Mouse (Mus musculus) ovary, postnatal 14 days (tissue): ENCODE data around the gene Ptpn13.

ENCODE experiments used
- DNase-seq: peaks from one replicate; pipeline ENCODE4 v3.0.0; 2022; ENCODE audit warnings: low spot score

Gene Ptpn13

DNA sequence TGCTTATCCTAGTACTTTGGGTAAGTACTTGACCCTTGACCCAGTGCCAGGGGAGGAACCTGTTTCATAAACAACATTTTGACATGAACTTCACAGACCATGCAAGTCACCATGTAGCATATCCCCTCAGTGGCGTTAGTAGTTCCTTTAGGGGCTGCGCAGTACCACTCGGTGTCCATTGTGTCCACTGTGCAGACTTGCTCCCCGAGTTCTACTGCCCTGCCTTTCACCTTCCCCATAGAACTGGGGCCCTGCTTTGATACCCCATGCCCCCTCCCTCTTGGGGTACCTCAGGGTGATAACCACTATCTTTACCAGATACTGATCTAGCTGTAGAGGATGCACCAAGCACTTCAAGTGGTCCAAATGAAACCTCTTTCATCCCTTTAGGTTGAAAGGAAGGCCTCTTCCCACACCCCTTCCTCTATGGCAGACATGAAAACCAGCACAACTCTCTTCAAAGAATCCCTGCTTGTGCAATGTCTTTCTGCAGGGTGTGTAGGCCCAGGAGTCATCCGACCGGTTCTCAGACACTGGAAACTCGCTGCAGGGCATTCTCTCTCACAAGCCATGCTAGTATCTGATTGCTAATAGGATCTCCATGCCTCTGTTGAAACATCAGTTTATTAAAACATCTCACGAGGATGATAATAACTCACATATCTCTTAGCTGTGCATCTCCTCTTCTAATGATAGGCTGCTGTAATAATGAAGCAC lies 34.1 kb downstream of the Ptpn13 start:
- no peak for DNase-seq

DNA sequence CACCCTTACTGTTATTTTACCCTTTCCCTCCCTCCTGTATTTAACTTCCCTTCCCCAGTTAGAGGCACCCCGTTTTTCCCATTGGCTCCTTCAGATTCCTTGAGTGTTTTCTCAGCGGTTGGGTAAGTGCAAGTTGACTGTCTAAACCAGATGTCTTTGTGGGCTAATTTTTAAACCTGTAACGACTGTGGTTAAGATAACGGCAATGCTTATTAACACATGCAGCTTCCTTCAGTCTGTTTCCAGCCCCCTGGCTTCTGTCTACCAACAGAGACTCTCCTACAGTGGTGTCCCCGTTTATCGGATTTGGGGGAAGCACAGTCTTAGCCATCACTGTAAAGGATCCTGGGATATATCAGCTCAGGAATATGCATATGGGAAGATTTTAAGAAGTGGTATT lies 35.9 kb downstream of the Ptpn13 start:
- DNase-seq = no peak

DNA sequence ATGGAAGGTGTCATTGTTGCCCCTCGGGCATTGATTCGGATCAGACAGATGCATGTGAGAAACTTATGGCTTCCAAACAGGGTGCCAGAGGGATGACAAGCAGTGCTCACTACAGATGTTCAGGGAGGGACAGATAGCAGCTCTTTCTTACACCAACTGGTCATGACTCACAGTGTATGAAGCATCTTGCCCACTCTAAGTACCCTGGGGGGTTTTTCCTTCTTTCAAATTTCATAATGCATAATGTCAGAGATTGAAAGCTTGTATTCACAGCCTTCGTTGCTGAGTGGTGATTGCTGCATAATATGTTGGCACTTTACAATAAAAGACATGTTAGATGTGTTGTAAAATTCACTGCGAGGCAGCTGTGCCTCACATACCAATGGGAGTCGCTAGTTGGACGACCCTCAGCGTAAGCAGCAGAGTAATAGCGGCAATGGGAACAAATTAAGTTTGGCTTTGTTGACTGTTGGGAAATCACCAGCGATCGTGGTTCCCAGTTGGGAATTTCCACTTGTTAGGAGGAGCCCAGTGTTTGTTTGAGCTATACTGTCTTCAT lies 38.7 kb downstream of the Ptpn13 start:
- DNase-seq = no peak

DNA sequence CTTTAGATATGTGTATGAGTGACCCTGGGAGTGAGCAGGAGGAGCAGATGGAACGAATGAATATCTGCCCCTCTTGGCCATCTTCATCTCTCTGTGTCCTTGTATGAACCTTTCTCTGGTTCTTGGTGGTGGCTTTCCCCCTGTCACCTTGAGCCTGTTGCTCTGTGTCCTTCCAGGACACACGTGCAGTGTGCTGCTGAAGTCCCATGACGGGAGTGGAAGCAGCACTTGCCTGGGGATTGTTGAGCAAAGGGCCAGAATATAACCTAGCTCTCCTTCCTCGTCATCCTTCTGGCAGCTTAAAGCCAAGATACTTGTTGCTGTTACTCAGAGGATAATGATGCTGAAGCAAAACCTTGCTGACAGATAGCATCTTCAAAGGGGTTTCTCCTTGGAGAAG lies 39.3 kb downstream of the Ptpn13 start:
- no peak for DNase-seq

DNA sequence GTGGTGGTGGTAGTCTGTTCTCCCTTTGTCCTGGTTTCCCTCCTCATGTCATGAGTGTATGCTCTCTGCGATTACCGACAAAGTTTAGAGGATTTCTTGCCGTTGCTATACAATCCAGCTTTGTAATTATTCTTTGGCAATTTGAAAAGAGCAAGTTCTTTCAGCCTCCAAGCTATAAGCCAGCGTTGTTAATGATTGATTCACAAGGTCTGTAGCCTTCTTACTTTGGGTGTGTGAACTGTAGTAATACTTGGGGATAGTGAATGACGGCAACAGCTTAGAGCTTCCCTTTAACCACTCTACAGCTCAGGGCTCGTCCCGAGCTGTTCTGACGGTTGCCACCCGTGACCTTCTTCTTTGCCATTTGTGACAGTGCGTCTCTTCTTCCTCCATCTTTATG lies 39.8 kb downstream of the Ptpn13 start:
- DNase-seq = no peak

DNA sequence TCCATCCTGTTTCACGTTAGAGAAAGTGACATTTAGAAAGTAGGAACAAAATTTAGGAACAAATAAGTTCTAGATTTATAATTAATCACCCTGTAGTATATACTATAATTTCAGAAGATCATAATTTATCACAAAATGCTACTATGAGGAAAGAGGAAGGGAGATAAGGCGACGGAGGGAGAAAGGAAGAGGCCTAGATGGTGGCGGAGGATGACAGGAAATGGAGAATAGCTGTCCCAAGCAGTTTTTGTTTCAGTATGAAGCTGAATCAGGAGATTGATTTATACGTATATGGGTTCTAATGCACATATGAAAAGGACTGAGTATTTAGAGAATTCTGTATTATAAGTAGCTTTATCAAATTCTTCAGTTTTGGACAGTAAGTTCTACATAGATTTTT lies 47.7 kb downstream of the Ptpn13 start:
- no peak for DNase-seq

DNA sequence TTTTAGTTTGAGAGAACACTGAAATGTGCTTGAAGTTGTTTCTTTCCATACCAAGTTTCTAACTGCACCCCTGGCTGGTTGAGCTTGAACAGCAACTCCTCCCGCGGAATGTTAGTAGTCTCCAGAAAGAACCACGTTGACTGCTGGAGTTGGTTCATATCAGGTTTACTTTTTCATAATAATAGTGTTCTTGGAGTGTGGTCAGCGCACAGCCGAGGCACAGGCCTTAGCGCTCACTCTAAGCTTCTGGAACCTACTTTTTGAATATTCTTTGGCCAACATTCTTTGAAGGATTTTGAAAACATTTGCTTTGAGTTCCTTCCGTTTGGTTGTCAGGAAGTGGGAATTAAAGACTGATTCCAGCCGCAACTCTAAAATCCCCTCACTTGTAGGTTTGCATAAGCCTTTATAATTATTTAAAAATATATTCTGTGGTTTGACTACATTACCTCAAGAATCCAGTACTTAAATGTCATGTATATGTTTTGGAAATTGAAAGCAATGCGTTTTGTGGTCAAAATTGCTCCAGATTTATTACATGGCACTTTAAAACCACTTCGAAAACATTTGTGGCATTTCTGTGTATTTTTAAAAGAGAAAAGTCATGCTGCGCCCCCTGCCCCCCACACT lies 48.6 kb downstream of the Ptpn13 start:
- no peak for DNase-seq

DNA sequence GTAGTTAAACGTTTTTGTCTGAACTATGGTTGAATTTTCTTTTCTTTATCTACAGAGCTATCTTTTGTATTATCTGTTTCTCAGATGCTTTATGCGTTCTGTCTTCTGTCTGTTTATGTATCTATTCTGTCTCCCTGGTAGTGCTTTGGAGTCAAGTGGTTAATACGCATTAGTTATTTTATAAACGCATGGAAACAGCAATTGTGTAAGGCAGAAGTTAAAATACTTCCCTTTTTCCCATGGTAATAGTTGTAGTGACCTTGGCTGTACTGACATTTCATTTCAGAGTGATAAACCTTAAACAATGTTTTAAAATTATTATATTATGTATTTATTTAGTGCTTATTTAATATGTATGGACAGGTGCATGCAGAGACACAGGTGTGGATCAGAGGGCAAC lies 49.3 kb downstream of the Ptpn13 start:
- DNase-seq = no peak

DNA sequence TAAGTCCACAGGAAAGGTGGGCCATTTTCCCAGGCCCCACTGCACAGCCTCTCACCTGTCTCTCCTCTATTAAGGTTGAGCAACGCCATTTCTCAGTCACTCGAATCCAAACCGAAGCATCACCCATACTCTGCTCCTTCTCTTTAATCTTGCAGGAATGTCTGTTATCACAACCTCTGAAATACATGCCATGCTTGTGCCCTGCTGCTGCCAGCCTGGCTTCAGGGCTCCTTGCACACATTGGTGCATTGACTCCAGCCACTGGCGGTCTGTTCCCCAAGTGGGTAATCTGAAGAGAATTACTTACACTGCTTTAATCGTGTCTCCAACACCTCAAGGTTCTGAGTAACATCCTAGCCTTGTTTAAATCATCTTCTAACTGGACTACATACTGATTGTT lies 50.5 kb downstream of the Ptpn13 start:
- DNase-seq = no peak

DNA sequence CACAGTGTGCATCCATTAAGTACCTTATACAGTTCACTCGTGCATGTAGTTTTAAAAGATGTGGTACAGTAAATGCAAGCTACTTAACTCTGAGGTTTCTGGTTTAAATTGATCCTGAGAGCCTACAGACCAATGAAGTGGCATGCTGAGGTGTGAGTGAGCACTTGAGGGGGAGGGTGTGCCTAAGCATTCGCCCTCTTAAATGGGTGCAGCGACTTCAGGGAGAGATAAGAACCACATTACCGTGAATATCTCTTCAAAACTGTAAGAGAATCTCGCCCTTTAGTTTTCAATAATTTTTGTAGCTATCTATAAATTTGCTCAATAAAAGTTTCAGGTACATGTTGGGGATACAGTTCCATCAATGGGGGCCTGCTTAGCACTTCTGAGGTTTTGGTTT lies 54.5 kb downstream of the Ptpn13 start:
- no peak for DNase-seq

DNA sequence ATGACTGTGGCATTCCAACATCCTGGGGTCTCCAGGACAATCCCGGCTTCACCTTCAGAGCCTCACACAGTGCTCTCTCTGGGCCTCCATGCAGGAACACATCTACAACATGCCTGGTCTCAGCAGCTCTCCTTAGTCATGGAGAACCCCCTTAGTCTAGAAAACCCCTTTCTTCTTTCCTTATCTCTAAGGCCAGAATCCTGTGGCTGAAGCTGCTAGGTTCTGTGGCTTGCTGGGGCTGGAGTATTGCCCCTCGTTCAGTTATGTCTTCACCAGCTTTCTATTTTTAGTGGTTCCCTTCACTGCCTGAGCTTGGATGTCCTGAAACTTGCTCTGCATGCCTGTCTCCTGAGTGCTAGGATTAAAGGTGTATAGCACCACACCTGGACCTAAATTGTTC lies 56.2 kb downstream of the Ptpn13 start:
- no peak for DNase-seq

DNA sequence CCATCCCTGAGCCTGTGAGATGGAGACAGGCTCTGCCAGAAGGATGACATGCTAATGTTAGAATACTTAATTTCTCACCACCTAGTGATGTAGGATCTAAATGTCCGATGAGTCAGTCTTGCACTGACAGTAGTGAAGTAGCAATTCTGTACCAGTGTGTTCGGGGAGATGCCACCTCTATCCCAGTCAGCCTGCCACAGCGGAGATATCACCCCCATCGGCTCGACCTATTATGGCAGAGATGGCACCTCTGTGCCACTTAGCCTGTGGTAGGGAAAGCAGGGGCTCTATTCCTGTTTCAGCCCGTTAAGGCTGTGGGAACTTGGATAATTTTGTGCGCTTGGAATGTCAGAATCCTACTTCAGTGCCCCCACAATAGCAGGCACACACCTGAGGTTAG lies 62.0 kb downstream of the Ptpn13 start:
- DNase-seq = no peak

DNA sequence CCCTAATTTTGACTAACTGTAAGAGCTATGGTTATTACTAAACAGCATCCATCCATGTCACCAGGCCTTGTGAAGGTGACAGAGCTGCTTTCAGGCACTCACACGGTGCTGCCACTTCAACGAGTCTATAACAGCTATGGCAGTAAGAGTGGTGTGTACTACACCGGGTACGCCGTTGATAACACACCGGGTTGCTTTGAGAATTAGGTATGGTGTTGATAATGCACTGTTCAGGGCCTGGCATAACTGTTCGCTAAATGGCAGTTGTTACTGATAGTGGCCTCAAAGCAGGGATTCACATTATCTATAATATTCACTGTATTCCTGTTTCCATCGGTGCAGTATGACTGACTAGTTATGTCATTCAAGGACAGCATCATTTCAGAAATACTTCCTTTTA lies 66.0 kb downstream of the Ptpn13 start:
- no peak for DNase-seq

DNA sequence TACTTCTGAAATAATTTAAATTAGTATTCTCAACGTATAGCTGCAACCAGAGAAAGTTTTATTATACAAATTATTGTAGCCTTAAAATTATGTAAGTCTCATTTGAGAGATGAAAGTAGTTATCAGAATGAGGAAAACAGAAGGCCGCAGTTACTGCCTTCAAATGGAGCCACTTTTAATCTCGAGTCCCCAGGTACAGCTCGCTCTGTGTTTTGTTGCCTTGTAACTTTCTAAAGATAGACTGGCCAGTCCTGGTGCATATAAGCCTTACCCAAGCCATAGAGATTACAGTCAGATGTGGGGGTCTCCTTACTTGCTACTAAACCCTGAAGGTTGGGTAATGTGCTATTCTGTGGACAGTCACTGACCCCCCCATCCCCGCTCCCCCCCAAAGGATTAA lies 66.8 kb downstream of the Ptpn13 start:
- no peak for DNase-seq

DNA sequence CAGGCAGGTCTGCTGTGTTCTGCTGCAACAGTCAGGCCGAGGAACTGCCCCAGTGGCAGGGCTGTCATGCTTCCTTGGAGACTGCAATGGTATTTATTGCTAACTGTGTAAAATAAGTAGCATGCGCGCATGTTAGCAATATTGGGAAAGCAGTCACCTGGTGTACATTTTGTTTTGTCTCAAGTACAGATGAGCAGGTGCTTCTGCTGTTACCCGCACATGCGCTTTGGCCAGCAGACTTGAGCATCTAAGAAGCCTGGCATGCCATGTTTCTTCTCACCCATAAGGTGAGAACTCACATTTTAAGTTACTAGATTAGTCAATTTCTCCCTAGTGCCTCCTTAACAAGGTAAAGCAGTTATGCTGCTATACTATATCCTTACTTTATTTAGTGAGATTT lies 72.1 kb downstream of the Ptpn13 start:
- DNase-seq = no peak

DNA sequence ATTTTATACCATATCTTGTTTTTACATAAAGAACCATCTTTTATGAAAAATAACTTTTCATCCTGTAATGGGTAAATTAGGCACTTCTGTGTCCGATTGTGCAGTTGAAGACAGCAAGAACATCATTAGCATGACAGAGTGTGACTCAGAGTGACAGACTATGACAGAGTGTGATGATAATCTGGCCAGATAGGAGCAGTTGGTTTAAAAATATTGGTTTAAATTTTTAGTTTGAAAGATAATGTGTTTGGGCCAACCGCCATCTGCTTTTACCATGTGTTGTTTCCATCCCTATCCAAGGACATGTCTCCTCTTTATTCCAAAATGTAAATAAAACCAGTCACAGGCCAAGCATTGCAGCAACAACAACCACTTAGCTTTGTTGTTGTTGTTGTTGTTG lies 72.5 kb downstream of the Ptpn13 start:
- DNase-seq = no peak

DNA sequence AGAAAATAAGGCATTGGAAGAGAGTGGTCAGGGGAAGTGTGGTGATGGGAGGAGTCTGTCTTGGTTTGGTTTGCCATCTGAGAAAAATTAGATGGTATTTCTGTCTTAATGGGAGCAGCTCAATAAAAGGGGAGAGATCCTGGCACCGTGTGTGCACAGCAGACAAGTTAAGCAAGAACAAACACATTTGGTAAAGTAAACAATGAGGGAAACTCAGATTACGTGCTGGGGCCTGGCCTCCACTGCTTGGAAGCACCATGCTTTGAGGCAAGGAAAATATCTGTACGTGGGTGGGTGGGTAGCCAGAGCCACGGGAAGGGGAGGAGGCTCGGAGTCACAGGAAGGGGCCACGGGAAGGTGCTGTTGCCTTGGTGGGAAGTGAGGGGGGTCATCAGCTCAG lies 74.3 kb downstream of the Ptpn13 start:
- DNase-seq = no peak

DNA sequence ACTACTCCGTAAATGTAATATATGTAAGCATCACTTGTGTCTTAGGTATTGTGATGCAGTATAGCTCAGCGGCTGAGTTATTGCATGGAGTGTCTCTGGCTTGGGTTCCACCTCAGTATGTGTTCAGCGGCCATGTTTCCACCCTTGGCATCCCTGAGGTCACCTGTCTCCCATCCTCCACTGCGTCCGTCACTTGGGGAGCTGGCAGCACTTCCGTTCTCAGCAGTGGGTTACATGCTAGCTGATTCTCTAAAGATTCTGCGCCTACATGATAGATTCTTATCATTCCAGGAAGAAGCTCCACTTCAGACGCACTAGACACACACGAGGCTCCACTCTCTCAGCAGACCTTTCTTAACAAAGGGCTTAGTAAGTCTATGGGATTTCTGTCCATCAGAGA lies 76.1 kb downstream of the Ptpn13 start:
- DNase-seq = no peak

DNA sequence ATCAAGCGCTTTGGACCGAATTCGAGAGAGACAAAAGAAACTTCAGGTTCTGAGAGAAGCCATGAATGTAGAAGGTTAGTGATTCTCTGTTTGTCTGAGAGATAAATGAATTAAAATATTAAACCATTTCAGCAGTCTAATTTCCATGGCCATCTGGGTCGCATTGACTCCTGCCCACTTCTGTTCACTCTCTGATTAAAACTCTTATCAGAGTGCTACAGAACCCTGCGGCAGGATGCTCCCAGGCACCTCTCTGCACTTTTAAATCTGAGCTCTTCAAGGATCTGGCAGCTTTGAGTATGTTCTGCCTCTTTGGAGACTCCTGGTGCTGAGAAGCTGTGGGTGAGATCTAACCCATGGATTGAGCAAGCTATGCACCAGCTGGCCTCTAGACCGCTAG lies 76.8 kb downstream of the Ptpn13 start:
- no peak for DNase-seq

DNA sequence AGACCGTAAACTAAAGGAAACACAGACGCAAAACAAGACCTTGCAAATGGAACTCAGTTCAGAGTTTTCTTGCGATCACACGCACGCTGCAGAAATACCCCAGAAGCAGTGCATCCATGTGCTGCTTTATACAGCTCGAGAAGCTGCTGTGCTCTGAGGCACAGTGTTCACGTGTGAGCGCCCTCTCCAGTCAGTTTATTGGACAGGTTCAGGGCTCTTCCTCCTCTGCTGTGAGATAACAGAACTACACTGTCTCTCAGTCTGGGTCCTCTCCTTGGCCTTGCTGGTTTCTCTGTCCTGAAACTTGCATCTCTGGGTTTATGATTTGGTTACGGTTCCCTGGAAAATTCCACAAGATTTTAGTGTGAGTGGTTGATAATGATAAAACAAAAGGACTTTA lies 88.2 kb downstream of the Ptpn13 start:
- DNase-seq = no peak

DNA sequence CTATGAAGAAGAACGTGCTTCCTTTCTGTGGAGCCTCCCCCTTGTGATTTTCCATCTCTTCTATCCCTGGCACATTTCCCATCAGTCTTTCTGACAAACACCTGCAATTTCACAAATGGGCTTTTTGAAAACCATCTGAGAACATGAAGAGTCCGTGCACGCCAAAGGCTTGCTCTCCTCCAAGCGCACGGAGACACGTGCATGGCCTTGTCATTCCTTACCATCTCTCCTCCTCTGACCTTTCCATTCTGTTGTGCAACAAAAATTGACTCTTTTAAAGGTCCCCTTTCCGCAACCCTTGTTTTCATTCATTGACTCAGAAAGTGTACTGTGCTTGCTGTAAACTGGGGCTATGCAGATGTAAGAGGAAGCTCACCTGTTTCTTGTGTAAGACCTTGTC lies 89.4 kb downstream of the Ptpn13 start:
- no peak for DNase-seq

DNA sequence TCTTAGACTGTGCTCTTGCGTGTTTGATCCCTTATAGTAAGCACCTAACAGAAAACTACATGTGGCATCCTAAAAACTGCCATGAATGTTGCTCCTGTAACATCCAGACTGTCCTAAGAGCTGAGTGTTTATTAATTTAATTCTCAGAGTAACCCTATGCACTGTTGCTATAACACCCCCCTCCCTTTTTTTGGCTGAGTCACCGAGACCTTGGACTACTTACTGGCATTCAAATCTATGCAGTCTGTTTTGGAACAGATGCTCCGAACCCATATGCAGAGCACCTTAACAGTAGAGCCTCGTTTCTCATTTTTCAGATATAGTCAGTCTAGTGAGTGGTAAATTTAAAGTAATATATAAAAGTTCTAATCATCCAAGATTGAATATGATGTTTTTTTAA lies 90.9 kb downstream of the Ptpn13 start:
- no peak for DNase-seq

DNA sequence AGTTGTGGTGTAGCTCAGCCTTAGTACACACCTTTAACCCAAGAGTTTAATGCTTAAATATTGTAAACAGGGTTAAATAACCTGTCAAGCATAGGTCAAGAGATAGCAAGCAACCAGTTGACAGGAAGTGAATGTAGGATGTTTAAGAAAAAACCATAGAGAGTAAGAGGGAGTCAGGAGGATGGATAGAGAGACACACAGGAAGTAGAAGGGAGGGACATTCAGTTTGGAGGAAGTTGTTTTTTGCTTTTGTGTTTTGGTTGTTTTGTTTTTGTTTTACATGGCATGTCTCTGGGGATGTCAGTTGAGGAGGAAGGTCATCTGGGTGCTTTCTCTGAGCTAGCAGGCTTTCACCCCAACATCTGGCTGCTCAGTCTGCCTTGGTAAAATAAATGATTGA lies 91.6 kb downstream of the Ptpn13 start:
- DNase-seq = no peak

DNA sequence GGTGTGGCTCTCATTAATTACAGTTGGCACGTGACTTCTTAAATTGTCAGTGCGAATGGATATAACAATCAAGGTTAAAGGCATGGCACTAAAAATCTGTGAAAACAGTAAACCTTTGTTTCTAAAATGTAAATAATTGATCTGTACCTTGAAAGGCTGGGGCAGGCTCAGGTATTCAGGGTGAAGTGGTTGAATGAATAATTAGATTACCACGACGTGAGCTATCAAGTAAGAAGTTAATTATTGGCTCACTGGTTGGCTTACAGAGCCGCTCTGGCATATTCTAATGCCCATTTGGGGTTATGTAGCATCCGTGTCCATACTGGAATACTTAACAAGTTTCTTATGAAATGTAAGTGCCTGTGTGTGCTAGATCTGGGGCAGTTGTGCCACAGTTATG lies 92.6 kb downstream of the Ptpn13 start:
- no peak for DNase-seq
